Mouse (Mus musculus): ENCODE measurements around the gene Arhgap18. TPM values are rescaled to one million over a fixed set of nuclear protein-coding genes. Genes with fewer than 3 reads are reported as not detected.

Arhgap18 gene
- polyA plus RNA-seq, 1 experiment from 2014 or later = 25.7 TPM

DNA sequence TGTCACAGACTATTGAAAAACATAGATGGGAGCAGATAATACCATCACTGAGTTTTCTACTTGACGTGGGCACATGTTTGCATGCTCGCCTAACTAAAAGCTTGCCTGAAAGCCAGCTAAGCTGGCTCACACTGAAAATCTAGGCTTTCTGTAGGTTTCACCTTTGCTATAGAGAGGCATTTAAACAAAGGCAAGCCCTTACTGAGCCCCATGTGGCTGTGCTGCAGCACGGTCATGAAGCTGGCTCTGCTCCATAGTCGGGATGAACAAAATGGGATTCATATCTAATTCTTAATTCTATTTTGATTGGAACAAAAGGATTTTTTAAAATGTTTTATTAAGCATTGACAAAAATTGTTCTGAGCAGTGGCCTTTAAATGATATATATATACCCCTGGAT is 105.3 kb downstream of the Arhgap18 start:
- in situ Hi-C loops (cut with MboI; ENCODE audit: low pct_unique_long_range_greater_than_20kb) = no loop called here
- DNase-seq (ENCODE audit: low read depth, low spot score) (no peak), ATAC-seq (no peak)
- POLR2A ChIA-PET = no interaction called here
- CTCF ChIA-PET = no interaction called here
- no peak for TF ChIP-seq CTCF (IDR thresholded peaks at IDR 0.05)
- no peaks in the 10 kb centered on the region for H3K27me3 ChIP-seq

DNA sequence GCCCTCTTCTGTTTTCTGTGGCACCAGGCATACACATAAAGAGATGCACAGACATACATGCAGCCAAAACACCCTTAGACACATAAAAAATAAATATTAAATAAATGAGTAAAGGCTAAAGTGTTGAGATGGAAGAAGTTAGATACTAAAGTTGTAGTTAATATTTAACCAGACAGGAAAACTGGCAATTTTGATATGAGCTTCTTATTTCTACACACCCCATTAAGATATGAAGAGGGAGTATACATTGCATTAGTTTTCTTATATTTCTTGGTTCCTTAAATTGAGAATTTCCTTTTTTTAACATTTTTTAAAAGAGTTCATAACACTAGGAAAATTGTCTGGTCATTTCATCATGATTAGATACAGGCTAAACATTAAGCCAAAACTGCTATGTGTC is 108.0 kb downstream of the Arhgap18 start:
- TF ChIP-seq CTCF (IDR thresholded peaks at IDR 0.05) = no peak
- no peaks in the 10 kb centered on the region for H3K27me3 ChIP-seq
- ChIA-PET POLR2A (no interaction called here), CTCF (no interaction called here)
- in situ Hi-C loops (cut with MboI; ENCODE audit: low pct_unique_long_range_greater_than_20kb) = no loop called here
- no peak for ATAC-seq
- DNase-seq (ENCODE audit: low read depth, low spot score) = no peak

- CTCF ChIA-PET = interaction anchor here (2.2 kb wide), 1 partner anchor 24 kb away, joined by 5 read pairs; no protein-coding TSS in a partner anchor
- ATAC-seq (no peak), DNase-seq (ENCODE audit: low read depth, low spot score) (no peak)
- H3K27me3 ChIP-seq = no peaks in the 10 kb centered on the region
- TF ChIP-seq CTCF (IDR thresholded peaks at IDR 0.05) = no peak
- in situ Hi-C loops (cut with MboI; ENCODE audit: low pct_unique_long_range_greater_than_20kb) = no loop called here
- POLR2A ChIA-PET = no interaction called here
Observed at GRCm38 (mm10) chr10:26862207-26862606, 109.0 kb downstream of the Arhgap18 start.

DNA sequence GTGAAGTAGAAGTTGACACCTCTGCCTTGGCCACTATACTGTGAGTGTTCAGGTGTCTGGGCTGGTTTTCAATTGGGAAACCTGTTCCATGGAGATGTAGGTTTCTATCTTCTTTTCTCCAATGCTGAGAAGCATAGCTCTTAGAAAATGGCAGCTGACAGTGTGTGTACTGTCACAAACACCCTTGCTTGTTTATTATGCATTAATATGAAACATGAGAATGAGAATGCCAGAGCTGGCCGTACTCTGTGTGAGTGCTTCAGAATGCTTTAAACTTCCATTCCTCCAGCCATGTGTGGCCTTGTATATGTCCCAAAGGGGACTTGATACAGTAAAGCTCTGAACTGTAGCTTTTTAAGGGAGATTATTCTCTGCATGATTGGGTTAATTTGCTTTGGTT is 110.8 kb downstream of the Arhgap18 start:
- ATAC-seq (no peak), DNase-seq (ENCODE audit: low read depth, low spot score) (no peak)
- TF ChIP-seq CTCF (IDR thresholded peaks at IDR 0.05) = no peak
- POLR2A ChIA-PET = interaction anchor here (0.5 kb wide), 1 partner anchor 89 kb away, joined by 3 read pairs; no protein-coding TSS in a partner anchor
- CTCF ChIA-PET = interaction anchor here (1.0 to 2.2 kb wide), 5 partner anchors 10 to 40 kb away, joined by 3 to 5 read pairs (median 3); no protein-coding TSS in a partner anchor
- in situ Hi-C loops (cut with MboI; ENCODE audit: low pct_unique_long_range_greater_than_20kb) = no loop called here
- no peaks in the 10 kb centered on the region for H3K27me3 ChIP-seq

GRCm38 (mm10) chr10:26870802-26871201 is 117.6 kb downstream of the Arhgap18 start:
- CTCF ChIA-PET = no interaction called here
- no peak for DNase-seq (ENCODE audit: low read depth, low spot score)
- H3K27me3 ChIP-seq = no peaks in the 10 kb centered on the region
- in situ Hi-C loops (cut with MboI; ENCODE audit: low pct_unique_long_range_greater_than_20kb) = no loop called here
- no peak for ATAC-seq
- no peak for TF ChIP-seq CTCF (IDR thresholded peaks at IDR 0.05)
- POLR2A ChIA-PET = interaction anchor here (1.1 kb wide), 1 partner anchor 72 kb away, joined by 4 read pairs; no protein-coding TSS in a partner anchor

- ATAC-seq = no peak
- no peaks in the 10 kb centered on the region for H3K27me3 ChIP-seq
- DNase-seq (ENCODE audit: low read depth, low spot score) = no peak
- in situ Hi-C loops (cut with MboI; ENCODE audit: low pct_unique_long_range_greater_than_20kb) = no loop called here
- TF ChIP-seq CTCF (IDR thresholded peaks at IDR 0.05) = no peak
- ChIA-PET POLR2A (no interaction called here), CTCF (interaction anchor here (1.1 to 1.4 kb wide), 2 partner anchors 11 to 12 kb away, joined by 3 to 9 read pairs; no protein-coding TSS in a partner anchor)
Observed at GRCm38 (mm10) chr10:26877309-26877708, 124.1 kb downstream of the Arhgap18 start.

- CTCF ChIA-PET = interaction anchor here (1.0 kb wide), 1 partner anchor 8 kb away, joined by 4 read pairs; no protein-coding TSS in a partner anchor
- in situ Hi-C loops (cut with MboI; ENCODE audit: low pct_unique_long_range_greater_than_20kb) = no loop called here
- DNase-seq (ENCODE audit: low read depth, low spot score) (no peak), ATAC-seq (no peak)
- POLR2A ChIA-PET = no interaction called here
- H3K27me3 ChIP-seq = no peaks in the 10 kb centered on the region
- TF ChIP-seq CTCF (IDR thresholded peaks at IDR 0.05) = no peak
Observed at GRCm38 (mm10) chr10:26878924-26879600, 125.8 kb downstream of the Arhgap18 start.

DNA sequence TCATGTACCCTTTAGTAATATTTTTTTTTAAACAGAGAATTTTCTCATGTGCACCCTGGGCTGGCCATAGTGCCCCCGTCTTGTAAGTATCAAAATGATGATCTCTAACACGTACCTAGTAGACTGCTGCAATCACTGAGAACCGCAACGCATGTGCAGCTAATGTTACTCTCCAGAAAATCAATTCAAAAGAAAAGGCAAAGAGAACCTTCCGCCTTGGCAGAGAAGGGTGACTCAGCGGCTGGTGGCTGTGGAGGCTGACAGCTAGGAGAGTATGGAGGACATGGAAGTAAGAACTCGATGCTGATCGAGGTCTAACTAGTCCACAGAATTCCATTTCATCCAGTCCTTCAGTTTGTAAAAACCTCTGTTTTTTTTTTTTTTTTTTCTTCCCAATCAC is 131.7 kb downstream of the Arhgap18 start:
- no peaks in the 10 kb centered on the region for H3K27me3 ChIP-seq
- in situ Hi-C loops (cut with MboI; ENCODE audit: low pct_unique_long_range_greater_than_20kb) = loop anchor here (5.0 kb wide), 1 partner anchor 133 kb away; the partner anchor contains the start of gene Arhgap18
- DNase-seq (ENCODE audit: low read depth, low spot score) (no peak), ATAC-seq (no peak)
- ChIA-PET CTCF (interaction anchor here (0.7 to 10.9 kb wide), 6 partner anchors 10 to 173 kb away, joined by 3 to 98 read pairs (median 3); partner anchors contain the start of gene Arhgap18), POLR2A (no interaction called here)
- no peak for TF ChIP-seq CTCF (IDR thresholded peaks at IDR 0.05)

DNA sequence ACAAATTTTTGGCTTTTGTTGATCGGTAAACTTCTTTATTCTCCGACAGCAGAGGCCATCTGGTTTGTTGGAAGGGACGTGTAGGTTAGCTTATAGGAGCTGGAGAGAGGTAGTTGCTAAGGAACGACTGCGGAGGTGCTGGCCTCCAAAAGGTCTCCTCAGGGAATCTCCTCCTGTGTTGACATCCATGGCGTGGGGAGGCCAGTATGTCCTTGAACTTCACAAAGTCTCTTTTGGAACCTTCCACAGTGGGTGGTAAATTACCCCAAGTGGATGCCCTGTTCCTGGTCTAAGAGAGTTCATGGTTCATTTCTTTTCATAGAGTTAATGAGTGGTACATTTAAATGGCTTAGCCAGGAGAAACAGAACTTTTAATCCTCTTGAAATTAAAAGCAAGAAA is 136.0 kb downstream of the Arhgap18 start:
- ATAC-seq (no peak), DNase-seq (ENCODE audit: low read depth, low spot score) (no peak)
- in situ Hi-C loops (cut with MboI; ENCODE audit: low pct_unique_long_range_greater_than_20kb) = loop anchor here (5.0 kb wide), 1 partner anchor 137 kb away; the partner anchor contains the start of gene Arhgap18
- no peak for TF ChIP-seq CTCF (IDR thresholded peaks at IDR 0.05)
- CTCF ChIA-PET = interaction anchor here (1.4 to 10.9 kb wide), 4 partner anchors 12 to 136 kb away, joined by 3 to 98 read pairs (median 6); partner anchors contain the start of gene Arhgap18
- POLR2A ChIA-PET = no interaction called here
- H3K27me3 ChIP-seq = no peaks in the 10 kb centered on the region

DNA sequence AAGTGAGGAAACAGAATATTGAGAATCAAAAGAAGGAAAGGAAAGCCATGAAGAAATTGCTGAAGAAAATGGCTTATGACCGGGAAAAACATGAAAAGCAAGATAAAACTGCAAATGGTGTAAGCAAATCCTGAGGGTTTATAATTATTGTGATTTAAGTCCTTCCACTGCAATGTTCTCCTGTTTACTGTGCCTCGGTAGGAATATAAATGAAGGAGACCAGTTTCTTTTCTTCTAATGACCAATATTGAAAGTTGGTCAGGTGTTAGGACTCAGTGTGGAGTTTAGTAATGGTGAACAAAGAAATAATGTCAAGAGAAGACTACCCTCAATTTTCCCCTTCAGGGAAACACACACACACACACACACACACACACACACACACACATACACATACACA is 136.5 kb downstream of the Arhgap18 start:
- DNase-seq (ENCODE audit: low read depth, low spot score) (no peak), ATAC-seq (no peak)
- CTCF ChIA-PET = interaction anchor here (0.7 to 10.9 kb wide), 13 partner anchors 7 to 517 kb away, joined by 3 to 98 read pairs (median 4); partner anchors contain the start of gene Arhgap18
- no peaks in the 10 kb centered on the region for H3K27me3 ChIP-seq
- in situ Hi-C loops (cut with MboI; ENCODE audit: low pct_unique_long_range_greater_than_20kb) = loop anchor here (5.0 to 10.0 kb wide), 4 partner anchors 137 to 517 kb away; partner anchors contain the start of gene Arhgap18
- no peak for TF ChIP-seq CTCF (IDR thresholded peaks at IDR 0.05)
- POLR2A ChIA-PET = no interaction called here
